Mouse (Mus musculus) limb, embryonic 15.5 days (tissue): Measurements from ENCODE around the gene Rnf11. TPM values are rescaled to one million over a fixed set of nuclear protein-coding genes. Genes with fewer than 3 reads are reported as not detected.

Source experiments
- ATAC-seq: fragments of 200-750 bp; cut with Nextera tagmentation; 2 replicates; pipeline ENCODE4 v1.8.0; 2017; ENCODE audit warnings: low read depth, moderate TSS enrichment; ENCODE audit not compliant: insufficient number of reproducible peaks, low FRiP score, low TSS enrichment
- H3K27ac ChIP-seq: fragments of 300-500 bp; sonication (generic); 2 replicates; pipeline ENCODE4 v1.5.1; 2015; ENCODE audit warnings: moderate library complexity, mild to moderate bottlenecking, inconsistent platforms
- H3K27me3 ChIP-seq: fragments of 300-500 bp; sonication (generic); 2 replicates; pipeline ENCODE4 v1.6.1; 2015; ENCODE audit warnings: inconsistent platforms
- H3K36me3 ChIP-seq: fragments of 300-500 bp; sonication (generic); 2 replicates; pipeline ENCODE4 v1.6.1; 2015; ENCODE audit warnings: inconsistent platforms
- H3K4me1 ChIP-seq: fragments of 300-500 bp; sonication (generic); 2 replicates; pipeline ENCODE4 v1.6.1; 2015; ENCODE audit warnings: inconsistent platforms
- H3K4me2 ChIP-seq: fragments of 300-500 bp; sonication (generic); 2 replicates; pipeline ENCODE4 v1.6.1; 2015; ENCODE audit warnings: mild to moderate bottlenecking, inconsistent platforms
- H3K4me3 ChIP-seq: fragments of 300-500 bp; sonication (generic); 2 replicates; pipeline ENCODE4 v1.5.1; 2015; ENCODE audit warnings: mild to moderate bottlenecking, inconsistent platforms
- H3K9ac ChIP-seq: fragments of 300-500 bp; sonication (generic); 2 replicates; pipeline ENCODE4 v1.6.1; 2015; ENCODE audit warnings: inconsistent platforms
- H3K9me3 ChIP-seq: fragments of 300-500 bp; sonication (generic); 2 replicates; pipeline ENCODE4 v1.6.1; 2016; ENCODE audit warnings: inconsistent platforms
- WGBS: fragments of 180-500 bp; shearing (Covaris S2); methylation state at CpG from one replicate; pipeline ENCODE4 v1.1.7; 2015; 5-methylcytosine and 5-hydroxymethylcytosine counted together
- polyA plus RNA-seq: library from polyadenylated mRNA; unstranded; fragments of >200 nt; fragmentation: Nextera tagmentation; extraction: Ambion mirVana; gene quantifications from 2 replicates; pipeline ENCODE4 v1.2.1, GENCODE M21; 2015

Rnf11 gene
- polyA plus RNA-seq = 40.0 and 47.4 TPM in 2 replicates

- no peak for ATAC-seq
- Histone ChIP-seq H3K36me3 (no peaks in the 10 kb centered on the region), H3K27ac (no peak within 1 kb of the TSS), H3K27me3 (no peaks in the 10 kb centered on the region), H3K9me3 (no peaks in the 10 kb centered on the region), H3K4me2 (no peak within 1 kb of the TSS), H3K4me3 (no peak within 1 kb of the TSS), H3K9ac (no peak within 1 kb of the TSS), H3K4me1 (no peaks in the 10 kb centered on the region)
- 74% methylated on average over 3 of the region's 3 CpGs for WGBS
These were observed at the start of gene Rnf11 for GRCm38 (mm10) chr4:109484621-109485020. TSS of gene Rnf11 (minus strand) at chr4:109484728.

- H3K36me3 ChIP-seq = no peaks in the 10 kb centered on the region
These were observed 46.6 kb upstream of the Rnf11 start, which contains the start of gene 4930522H14Rik for GRCm38 (mm10) chr4:109531111-109531510. TSS of gene 4930522H14Rik (minus strand) at chr4:109531297.

GRCm38 (mm10) chr4:109530245-109530816 is 45.8 kb upstream of the Rnf11 start:
- WGBS = 70% methylated on average over 15 of the region's 15 CpGs
- Histone ChIP-seq H3K27ac (no peak overlapping the region), H3K9me3 (no peaks in the 10 kb centered on the region), H3K9ac (no peak overlapping the region), H3K4me2 (no peak overlapping the region), H3K4me3 (no peak overlapping the region), H3K4me1 (no peaks in the 10 kb centered on the region), H3K36me3 (no peaks in the 10 kb centered on the region), H3K27me3 (no peaks in the 10 kb centered on the region)
- ATAC-seq = no peak

More at GRCm38 (mm10) chr4:109531111-109531510, 46.6 kb upstream of the Rnf11 start, which contains the start of gene 4930522H14Rik:
- Histone ChIP-seq H3K27me3 (no peaks in the 10 kb centered on the region), H3K9me3 (no peaks in the 10 kb centered on the region), H3K27ac (no peak within 1 kb of the TSS), H3K4me1 (no peaks in the 10 kb centered on the region), H3K4me2 (no peak within 1 kb of the TSS), H3K9ac (no peak within 1 kb of the TSS), H3K4me3 (no peak within 1 kb of the TSS)
- 88% methylated on average over 2 of the region's 2 CpGs for WGBS
- ATAC-seq = no peak

- no peak overlapping the region for H3K9ac ChIP-seq
- no peaks in the 10 kb centered on the region for H3K36me3 ChIP-seq
- no peak overlapping the region for H3K4me2 ChIP-seq
- no peaks in the 10 kb centered on the region for H3K4me1 ChIP-seq
- 5% methylated on average over 5 of the region's 5 CpGs for WGBS
- ATAC-seq = no peak
- H3K27me3 ChIP-seq = no peaks in the 10 kb centered on the region
- no peak overlapping the region for H3K4me3 ChIP-seq
- no peak overlapping the region for H3K27ac ChIP-seq
- no peaks in the 10 kb centered on the region for H3K9me3 ChIP-seq
These were observed 20.4 kb upstream of the Rnf11 start for GRCm38 (mm10) chr4:109504885-109505284.

- Histone ChIP-seq H3K4me1 (no peaks in the 10 kb centered on the region), H3K9me3 (no peaks in the 10 kb centered on the region), H3K9ac (no peak overlapping the region), H3K36me3 (no peaks in the 10 kb centered on the region), H3K27me3 (no peaks in the 10 kb centered on the region), H3K27ac (no peak overlapping the region), H3K4me2 (no peak overlapping the region), H3K4me3 (no peak overlapping the region)
- ATAC-seq = no peak
- 49% methylated on average over 11 of the region's 11 CpGs for WGBS
These were observed 13.9 kb upstream of the Rnf11 start for GRCm38 (mm10) chr4:109498476-109498875.

- Histone ChIP-seq H3K4me3 (no peak overlapping the region), H3K36me3 (no peaks in the 10 kb centered on the region), H3K27me3 (no peaks in the 10 kb centered on the region), H3K4me1 (no peaks in the 10 kb centered on the region), H3K27ac (no peak overlapping the region), H3K9me3 (no peaks in the 10 kb centered on the region), H3K4me2 (no peak overlapping the region), H3K9ac (no peak overlapping the region)
- ATAC-seq = no peak
These were observed 9.1 kb upstream of the Rnf11 start for GRCm38 (mm10) chr4:109493581-109493980.

- Histone ChIP-seq H3K9me3 (no peaks in the 10 kb centered on the region), H3K9ac (no peak overlapping the region), H3K36me3 (no peaks in the 10 kb centered on the region), H3K4me2 (no peak overlapping the region), H3K4me3 (no peak overlapping the region), H3K27me3 (no peaks in the 10 kb centered on the region), H3K4me1 (no peaks in the 10 kb centered on the region), H3K27ac (no peak overlapping the region)
- ATAC-seq = no peak
- 63% methylated on average over 1 of the region's 1 CpGs for WGBS
These were observed 4.3 kb upstream of the Rnf11 start for GRCm38 (mm10) chr4:109488812-109489211.

- Histone ChIP-seq H3K9ac (no peak overlapping the region), H3K27me3 (no peaks in the 10 kb centered on the region), H3K9me3 (no peaks in the 10 kb centered on the region), H3K4me2 (no peak overlapping the region), H3K4me1 (no peaks in the 10 kb centered on the region), H3K36me3 (no peaks in the 10 kb centered on the region), H3K27ac (no peak overlapping the region), H3K4me3 (no peak overlapping the region)
- WGBS = 97% methylated on average over 1 of the region's 1 CpGs
- ATAC-seq = no peak
These were observed 1.8 kb downstream of the Rnf11 start for GRCm38 (mm10) chr4:109482701-109483100.

- Histone ChIP-seq H3K4me1 (no peaks in the 10 kb centered on the region), H3K27ac (no peak overlapping the region), H3K9me3 (no peaks in the 10 kb centered on the region), H3K36me3 (no peaks in the 10 kb centered on the region), H3K4me3 (no peak overlapping the region), H3K27me3 (no peaks in the 10 kb centered on the region), H3K4me2 (no peak overlapping the region), H3K9ac (no peak overlapping the region)
- no peak for ATAC-seq
- 86% methylated on average over 2 of the region's 2 CpGs for WGBS
These were observed 3.1 kb downstream of the Rnf11 start for GRCm38 (mm10) chr4:109481424-109481823.

GRCm38 (mm10) chr4:109477454-109477853 is 7.1 kb downstream of the Rnf11 start:
- Histone ChIP-seq H3K4me3 (no peak overlapping the region), H3K27me3 (no peaks in the 10 kb centered on the region), H3K9me3 (no peaks in the 10 kb centered on the region), H3K4me2 (no peak overlapping the region), H3K36me3 (no peaks in the 10 kb centered on the region), H3K4me1 (peaks cover 5% of the 10 kb centered on the region; the same call in 1 of the 2 replicates), H3K27ac (no peak overlapping the region), H3K9ac (no peak overlapping the region)
- no peak for ATAC-seq
- 89% methylated on average over 3 of the region's 3 CpGs for WGBS

- Histone ChIP-seq H3K4me2 (peak overlapping the region; percentile 65), H3K4me3 (peak overlapping the region; percentile 88), H3K9me3 (no peaks in the 10 kb centered on the region), H3K36me3 (no peaks in the 10 kb centered on the region), H3K27me3 (no peaks in the 10 kb centered on the region), H3K27ac (peak overlapping the region; percentile 94), H3K4me1 (peaks cover 5% of the 10 kb centered on the region; the same call in 1 of the 2 replicates), H3K9ac (peak overlapping the region; percentile 98)
- ATAC-seq = peak; percentile 98
- under 1% methylated on average over 35 of the region's 39 CpGs for WGBS
These were observed 7.9 kb downstream of the Rnf11 start for GRCm38 (mm10) chr4:109476554-109477014.

- ATAC-seq = peak; percentile 50
- Histone ChIP-seq H3K27me3 (no peaks in the 10 kb centered on the region), H3K4me1 (peaks cover 5% of the 10 kb centered on the region; the same call in 1 of the 2 replicates), H3K9ac (peak overlapping the region; percentile 98), H3K36me3 (no peaks in the 10 kb centered on the region), H3K27ac (peak overlapping the region; percentile 94), H3K9me3 (no peaks in the 10 kb centered on the region), H3K4me3 (peak overlapping the region; percentile 88), H3K4me2 (peak overlapping the region; percentile 65)
- under 1% methylated on average over 58 of the region's 68 CpGs for WGBS
These were observed 8.7 kb downstream of the Rnf11 start for GRCm38 (mm10) chr4:109475577-109476553.
